Mouse (Mus musculus): ENCODE measurements around the gene Magel2.

The Magel2 gene

GRCm38 (mm10) chr7:62419105-62419492 is 42.3 kb downstream of the Magel2 start:
- CTCF ChIA-PET: interaction anchor here in 2 of 4 experiments (0.6 to 1.3 kb wide), 2 partner anchors 19 to 43 kb away, joined by 3 to 4 read pairs (median 3); no protein-coding TSS in a partner anchor

GRCm38 (mm10) chr7:62419493-62420360 is 42.9 kb downstream of the Magel2 start, which contains the start of gene Mkrn3:
TSS of gene Mkrn3 (minus strand) at chr7:62420139.
- ChIA-PET POLR2A (interaction anchor here (0.6 to 1.6 kb wide), 11 partner anchors 8 to 45 kb away, joined by 3 to 6 read pairs (median 3); partner anchors contain the start of genes Magel2 (in 1 of the 4) and Peg12 (in 1 of the 4)), CTCF (interaction anchor here in 3 of 4 experiments (0.5 to 1.3 kb wide), 4 partner anchors 19 to 210 kb away, joined by 3 to 4 read pairs (median 3); partner anchors contain the start of gene Peg12 (in 1 of the 3))

More at GRCm38 (mm10) chr7:62419105-62419492, 42.3 kb downstream of the Magel2 start:
- POLR2A ChIA-PET: interaction anchor here in 3 of 4 experiments (0.6 to 1.6 kb wide), 6 partner anchors 8 to 46 kb away, joined by 3 to 6 read pairs (median 4); partner anchors contain the start of gene Peg12 (in 1 of the 3)

GRCm38 (mm10) chr7:62420566-62420965 is 43.8 kb downstream of the Magel2 start:
- POLR2A ChIA-PET: interaction anchor here in 3 of 4 experiments (1.0 to 1.6 kb wide), 5 partner anchors 9 to 43 kb away, joined by 3 to 4 read pairs (median 3); partner anchors contain the start of gene Magel2 (in 1 of the 3)
- CTCF ChIA-PET: interaction anchor here in 1 of 4 experiments (1.3 kb wide), 1 partner anchor 20 kb away, joined by 4 read pairs; no protein-coding TSS in a partner anchor

GRCm38 (mm10) chr7:62423210-62423609 is 46.4 kb downstream of the Magel2 start:
- ChIA-PET CTCF (interaction anchor here in 1 of 4 experiments (0.6 kb wide), 2 partner anchors 20 to 41 kb away, joined by 3 read pairs; no protein-coding TSS in a partner anchor), POLR2A (interaction anchor here in 1 of 4 experiments (0.7 kb wide), 1 partner anchor 41 kb away, joined by 3 read pairs; no protein-coding TSS in a partner anchor)

- POLR2A ChIA-PET: no interaction called here
- CTCF ChIA-PET: no interaction called here
Observed at GRCm38 (mm10) chr7:62428337-62428736, 51.5 kb downstream of the Magel2 start.

Data from embryonic stem cell, embryonic (primary cell).